In genomic region chr2:105659926-105660873, GRCm38 (mm10) we compare ENCODE assay signal across 9 mouse cellular contexts. TPM values are rescaled to one million over a fixed set of nuclear protein-coding genes. Genes with fewer than 3 reads are reported as not detected.
DNase-seq lines count a peak whose midpoint lies in the region; ATAC-seq and TF ChIP-seq lines count a peak whose summit lies in the region.
"Had no signal": no experiment of that assay in that cellular context is flagged by ENCODE, and none has a peak within 500 bp of the region (broad histone marks: within the 10 kb centered on the region; RNA-seq: fewer than 3 reads in every experiment).

No protein-coding gene starts in this region.

- under 1% methylated on average over 41 of the region's 41 CpGs for WGBS in intestine, embryonic 14.5 days
- WGBS in intestine, postnatal 0 days, result 2% methylated on average over 41 of the region's 41 CpGs
- WGBS in hindbrain, embryonic 10.5 days, result under 1% methylated on average over 41 of the region's 41 CpGs

- no peak overlapping the region for H3K4me3 ChIP-seq in intestine, embryonic 14.5 days (ENCODE audit: low read depth, low read length)
- no peak overlapping the region for H3K4me3 ChIP-seq in intestine, postnatal 0 days (ENCODE audit: low read depth, low read length)
- peak overlapping the region; percentile 42 for H3K4me3 ChIP-seq in hindbrain, embryonic 10.5 days

- no peak overlapping the region for H3K27ac ChIP-seq in intestine, embryonic 14.5 days (ENCODE audit: low read depth)
- H3K27ac ChIP-seq in intestine, postnatal 0 days (ENCODE audit: low read depth, low read length), result no peak overlapping the region
- H3K27ac ChIP-seq in hindbrain, embryonic 10.5 days, result peak overlapping the region; percentile 9; the same call in 1 of the 2 replicates

- peak; percentile 65 for DNase-seq in intestine, embryonic 14.5 days (ENCODE audit: low spot score)
- DNase-seq in cerebellum, postnatal 25 days, result peak; percentile 27 to 59
- peak; percentile 52 for DNase-seq in hindbrain, embryonic 10.5 days (ENCODE audit: low spot score)
- peak; percentile 52 for DNase-seq in neural tube, embryonic 10.5 days (ENCODE audit: extremely low spot score, low spot score)
- DNase-seq in c-Kit-positive CD71-positive TER-119-positive erythroid progenitor cells, embryonic 14.5 days (ENCODE audit: low spot score), result no peak
- DNase-seq in ovary, adult 18-20 months (ENCODE audit: low spot score), result no peak
- DNase-seq in thymus, postnatal 4 days, result no peak

- no peaks in the 10 kb centered on the region for H3K36me3 ChIP-seq in intestine, embryonic 14.5 days (ENCODE audit: control insufficient read depth, insufficient read depth, low read length)
- H3K36me3 ChIP-seq in intestine, postnatal 0 days (ENCODE audit: control insufficient read depth, insufficient read depth), result no peaks in the 10 kb centered on the region
- H3K36me3 ChIP-seq in hindbrain, embryonic 10.5 days, result no peaks in the 10 kb centered on the region
- H3K36me3 ChIP-seq: G1E had no signal

- H3K9ac ChIP-seq in intestine, embryonic 14.5 days (ENCODE audit: low read length), result no peak overlapping the region
- no peak overlapping the region for H3K9ac ChIP-seq in intestine, postnatal 0 days (ENCODE audit: low read depth, low read length)

- no peak overlapping the region for H3K4me2 ChIP-seq in intestine, embryonic 14.5 days (ENCODE audit: low read length)
- no peak overlapping the region for H3K4me2 ChIP-seq in intestine, postnatal 0 days (replicated peaks; ENCODE audit: low read depth)

- no peaks in the 10 kb centered on the region for H3K4me1 ChIP-seq in intestine, embryonic 14.5 days (replicated peaks; ENCODE audit: control insufficient read depth, insufficient read depth, low read length)
- no peaks in the 10 kb centered on the region for H3K4me1 ChIP-seq in intestine, postnatal 0 days (replicated peaks; ENCODE audit: control insufficient read depth, insufficient read depth, low read length)
- peaks cover 32% of the 10 kb centered on the region for H3K4me1 ChIP-seq in hindbrain, embryonic 10.5 days (replicated peaks)

- H3K27me3 ChIP-seq in intestine, embryonic 14.5 days (replicated peaks; ENCODE audit: control insufficient read depth, insufficient read depth, low read length), result peaks cover 96% of the 10 kb centered on the region
- H3K27me3 ChIP-seq in intestine, postnatal 0 days (replicated peaks; ENCODE audit: control insufficient read depth, insufficient read depth, low read length), result peaks cover 78% of the 10 kb centered on the region
- peaks cover 100% of the 10 kb centered on the region for H3K27me3 ChIP-seq in hindbrain, embryonic 10.5 days (ENCODE audit: insufficient read depth, poor library complexity, severe bottlenecking)

- H3K9me3 ChIP-seq in intestine, embryonic 14.5 days (ENCODE audit: control insufficient read depth, low read length), result no peaks in the 10 kb centered on the region
- no peaks in the 10 kb centered on the region for H3K9me3 ChIP-seq in intestine, postnatal 0 days (ENCODE audit: control insufficient read depth)
- no peaks in the 10 kb centered on the region for H3K9me3 ChIP-seq in hindbrain, embryonic 10.5 days
- H3K9me3 ChIP-seq: G1E had no signal

- TF ChIP-seq CTCF in intestine, postnatal 0 days (IDR thresholded peaks at IDR 0.05; ENCODE audit: low read depth), result no peak

- no peak for ATAC-seq in intestine, embryonic 14.5 days (replicated peaks; ENCODE audit: low FRiP score, low TSS enrichment, low read depth)
- ATAC-seq in intestine, postnatal 0 days, result no peak

RNA-seq across cellular contexts. Expression of gene Pax6, which starts 8.5 kb away (rescaled TPM):
- polyA plus RNA-seq in intestine, embryonic 14.5 days (2014; fragmentation: Nextera tagmentation; extraction: Ambion mirVana), result 0.19 and 2.2 TPM in 2 replicates
- 0.43 and 0.51 TPM in 2 replicates for polyA plus RNA-seq in intestine, postnatal 0 days (2015; fragmentation: Nextera tagmentation; extraction: Ambion mirVana)
- polyA plus RNA-seq in hindbrain, embryonic 10.5 days (2016; fragmentation: Nextera tagmentation; extraction: Ambion mirVana), result 24.7 and 27.0 TPM in 2 replicates

Comparison
In these comparisons a context has a peak if more than half of its experiments do, and no peak if none do; other contexts are left out.
1. DNase-seq: peak in intestine, embryonic 14.5 days (single experiment), cerebellum, postnatal 25 days (2 of 2), hindbrain, embryonic 10.5 days (single experiment) and neural tube, embryonic 10.5 days (single experiment); none in c-Kit-positive CD71-positive TER-119-positive erythroid progenitor cells, embryonic 14.5 days (single experiment), ovary, adult 18-20 months (single experiment) and thymus, postnatal 4 days (single experiment).